Mouse (Mus musculus): ENCODE data around the gene Gm13084. TPM values are rescaled to one million over a fixed set of nuclear protein-coding genes. Genes with fewer than 3 reads are reported as not detected.
"Not testable (repeated sequence)": the region's sequence is repeated elsewhere in the genome, so short reads cannot be mapped to it uniquely, and the experiment has no call there.

The Gm13084 gene
- total RNA-seq (2021) = not detected

GRCm38 (mm10) chr4:143815993-143816392, at the start of gene Gm13084:
Gene Gm13084 (minus strand): TSS chr4:143816093.
- intact Hi-C loops (cut with DNase I) = no loop called here

GRCm38 (mm10) chr4:143846197-143846596, 30.3 kb upstream of the Gm13084 start, which contains the start of gene Gm13103:
Gene Gm13103 (plus strand): TSS chr4:143846497.
- DNase-seq (ENCODE audit: low spot score in 2 of 2); intact Hi-C loops (cut with DNase I): not testable (repeated sequence)

More at GRCm38 (mm10) chr4:143815993-143816392, at the start of gene Gm13084:
- no peak for DNase-seq (ENCODE audit: low spot score in 2 of 2)

GRCm38 (mm10) chr4:143789052-143789451, 26.8 kb downstream of the Gm13084 start, which contains the start of gene Gm13023:
Gene Gm13023 (plus strand): TSS chr4:143789352.
- DNase-seq (ENCODE audit: low spot score in 2 of 2); intact Hi-C loops (cut with DNase I): not testable (repeated sequence)

Other genes starting within 250 kb of the Gm13084 start
- gene Gm13083, start 201.1 kb downstream of the Gm13084 start, total RNA-seq (2021) = not detected
- gene Gm13088, start 158.8 kb downstream of the Gm13084 start, total RNA-seq (2021) = not detected
- gene Gm13089, start 113.4 kb downstream of the Gm13084 start, total RNA-seq (2021) = not detected
- not detected for gene Gm13078, start 96.6 kb downstream of the Gm13084 start, total RNA-seq (2021)
- gene Gm13023, start 26.7 kb downstream of the Gm13084 start, total RNA-seq (2021) = not detected
- not detected for gene Gm13103, start 30.4 kb upstream of the Gm13084 start, total RNA-seq (2021)
- gene Pramef6, start 84.3 kb upstream of the Gm13084 start, total RNA-seq (2021) = not detected
- not detected for gene Pramef25, start 134.9 kb upstream of the Gm13084 start, total RNA-seq (2021)
- gene Gm13101, start 150.9 kb upstream of the Gm13084 start, total RNA-seq (2021) = not detected
- not detected for gene Pramef17, start 178.3 kb upstream of the Gm13084 start, total RNA-seq (2021)
- not detected for gene Pramel4, start 243.0 kb upstream of the Gm13084 start, total RNA-seq (2021)